Mouse (Mus musculus): ENCODE results near the gene Actn2. TPM values are rescaled to one million over a fixed set of nuclear protein-coding genes. Genes with fewer than 3 reads are reported as not detected.
A peak's percentile ranks its signal among the peaks of the same experiment; 100 is the strongest.

Gene Actn2
- polyA plus RNA-seq, 1 experiment from 2014 or later, result 1.2 TPM

GRCm38 (mm10) chr13:12274721-12275120 lies 65.8 kb downstream of the Actn2 start:
- no peak overlapping the region for H3K4me2 ChIP-seq (replicated peaks)
- H3K4me3 ChIP-seq, result no peak overlapping the region
- H3K9me3 ChIP-seq, result no peaks in the 10 kb centered on the region
- no peak overlapping the region for H3K27ac ChIP-seq (replicated peaks)
- no peaks in the 10 kb centered on the region for H3K36me3 ChIP-seq
- no peaks in the 10 kb centered on the region for H3K27me3 ChIP-seq
- no peak for ATAC-seq (ENCODE audit: low FRiP score, low read depth)
- H3K4me1 ChIP-seq, result no peaks in the 10 kb centered on the region
- H3K9ac ChIP-seq (replicated peaks), result no peak overlapping the region
- 71% methylated on average over 6 of the region's 6 CpGs for WGBS

DNA sequence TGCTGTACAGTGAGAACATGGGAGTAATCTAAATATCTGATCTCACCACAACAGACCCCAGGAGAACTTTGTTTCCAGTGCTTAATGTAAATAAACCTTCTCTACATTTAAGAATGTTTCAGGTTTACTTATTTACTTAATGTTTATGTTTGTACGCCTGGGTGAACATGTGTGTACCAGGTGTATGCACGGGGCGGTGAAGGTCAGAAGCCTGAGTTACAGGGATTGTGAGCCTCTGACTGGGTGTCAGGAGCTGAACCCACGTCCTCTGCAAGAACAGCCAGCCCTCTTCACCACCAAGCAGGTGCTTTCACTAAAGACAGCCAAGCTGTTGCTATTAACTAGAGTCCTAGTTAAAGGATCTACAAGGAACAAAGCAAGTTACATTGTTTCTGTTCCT lies 66.3 kb downstream of the Actn2 start:
- Histone ChIP-seq H3K4me2 (replicated peaks) (no peak overlapping the region), H3K36me3 (no peaks in the 10 kb centered on the region), H3K27me3 (no peaks in the 10 kb centered on the region), H3K4me1 (no peaks in the 10 kb centered on the region), H3K4me3 (no peak overlapping the region), H3K9me3 (no peaks in the 10 kb centered on the region), H3K9ac (replicated peaks) (no peak overlapping the region), H3K27ac (replicated peaks) (no peak overlapping the region)
- WGBS, result 82% methylated on average over 4 of the region's 4 CpGs
- ATAC-seq (ENCODE audit: low FRiP score, low read depth), result no peak

DNA sequence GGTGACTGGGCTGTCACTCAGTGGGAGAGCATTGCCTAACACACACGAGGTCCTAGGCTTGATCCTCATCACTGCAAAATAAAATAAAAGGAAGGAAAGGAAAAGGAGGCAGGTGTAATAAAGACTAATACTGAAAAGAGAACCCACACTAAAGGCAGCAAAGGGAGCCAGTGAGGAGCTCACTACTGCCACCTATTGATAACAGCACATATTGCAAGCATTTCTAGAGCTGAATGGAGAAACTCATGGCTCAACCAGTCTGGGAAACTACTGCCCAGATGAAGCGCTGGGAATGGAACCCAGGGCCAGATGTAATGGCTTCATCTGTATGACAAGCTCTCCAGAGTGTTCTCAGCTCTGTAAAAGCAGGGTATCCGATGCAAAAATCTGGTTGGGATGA lies 67.6 kb downstream of the Actn2 start:
- no peaks in the 10 kb centered on the region for H3K4me1 ChIP-seq
- no peaks in the 10 kb centered on the region for H3K9me3 ChIP-seq
- no peaks in the 10 kb centered on the region for H3K36me3 ChIP-seq
- no peak overlapping the region for H3K4me3 ChIP-seq
- H3K27me3 ChIP-seq, result no peaks in the 10 kb centered on the region
- 52% methylated on average over 3 of the region's 3 CpGs for WGBS
- no peak for ATAC-seq (ENCODE audit: low FRiP score, low read depth)
- H3K4me2 ChIP-seq (replicated peaks), result no peak overlapping the region
- no peak overlapping the region for H3K27ac ChIP-seq (replicated peaks)
- no peak overlapping the region for H3K9ac ChIP-seq (replicated peaks)

DNA sequence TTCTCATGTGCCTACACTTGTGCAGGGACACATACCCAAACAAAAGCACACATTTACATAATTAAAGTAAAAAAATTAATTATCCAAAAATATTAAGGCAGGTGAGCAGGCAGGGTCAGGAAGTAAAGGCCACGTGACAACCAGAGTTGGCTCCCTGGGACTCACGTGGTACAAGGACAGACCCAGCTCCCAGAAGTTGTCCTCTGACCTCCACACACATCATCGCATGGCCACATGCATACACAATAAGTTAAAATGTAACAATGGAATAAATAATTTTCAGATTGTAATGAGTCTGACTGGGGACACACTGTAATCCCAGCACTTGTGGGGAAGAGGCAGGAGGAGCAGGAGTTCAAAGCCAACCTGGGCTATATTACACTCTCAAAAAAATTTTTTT lies 72.6 kb downstream of the Actn2 start:
- no peaks in the 10 kb centered on the region for H3K9me3 ChIP-seq
- no peaks in the 10 kb centered on the region for H3K27me3 ChIP-seq
- no peak overlapping the region for H3K4me2 ChIP-seq (replicated peaks)
- H3K27ac ChIP-seq (replicated peaks), result no peak overlapping the region
- 92% methylated on average over 3 of the region's 3 CpGs for WGBS
- no peak overlapping the region for H3K4me3 ChIP-seq
- no peaks in the 10 kb centered on the region for H3K4me1 ChIP-seq
- no peaks in the 10 kb centered on the region for H3K36me3 ChIP-seq
- H3K9ac ChIP-seq (replicated peaks), result no peak overlapping the region
- ATAC-seq (ENCODE audit: low FRiP score, low read depth), result no peak

DNA sequence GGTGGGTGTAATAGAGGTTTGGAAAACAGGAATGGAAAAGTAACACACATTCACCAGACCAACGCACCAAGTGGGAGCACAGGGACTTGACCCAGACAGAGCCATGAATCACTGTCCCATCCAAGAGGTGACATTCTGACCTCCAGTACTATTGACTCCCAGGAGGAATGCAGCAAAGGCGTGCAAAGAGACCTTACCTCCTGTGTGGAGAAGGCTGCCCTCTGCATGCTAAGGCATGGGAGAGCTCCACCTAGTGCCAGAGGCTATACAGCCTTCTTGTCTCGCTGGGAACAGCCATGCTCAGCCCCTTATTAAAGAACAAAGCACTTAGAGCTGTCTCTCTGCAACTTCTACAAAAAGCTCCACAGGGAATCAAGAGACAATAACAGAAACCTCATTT lies 73.5 kb downstream of the Actn2 start:
- Histone ChIP-seq H3K4me3 (no peak overlapping the region), H3K27me3 (no peaks in the 10 kb centered on the region), H3K9ac (replicated peaks) (no peak overlapping the region), H3K36me3 (no peaks in the 10 kb centered on the region), H3K27ac (replicated peaks) (no peak overlapping the region), H3K4me2 (replicated peaks) (no peak overlapping the region), H3K4me1 (no peaks in the 10 kb centered on the region), H3K9me3 (no peaks in the 10 kb centered on the region)
- no peak for ATAC-seq (ENCODE audit: low FRiP score, low read depth)
- 71% methylated on average over 3 of the region's 3 CpGs for WGBS

DNA sequence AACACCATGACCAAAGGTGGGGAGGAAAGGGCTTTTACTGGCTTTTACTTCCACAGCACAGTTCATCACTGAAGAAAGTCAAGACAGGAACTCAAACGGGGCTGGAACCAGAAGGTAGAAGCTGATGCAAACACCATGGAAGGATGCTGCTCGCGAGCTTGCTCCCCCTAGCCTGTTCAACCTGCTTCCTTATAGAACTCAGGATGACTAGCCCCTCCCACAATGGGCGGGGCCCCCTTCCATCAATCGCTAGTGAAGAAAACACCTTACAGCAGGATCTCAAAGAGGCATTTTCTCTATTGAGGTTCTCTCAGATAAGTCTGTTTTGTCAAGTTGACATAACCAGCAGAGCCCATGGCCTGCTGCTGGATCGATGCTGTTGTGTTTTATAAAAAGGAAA lies 76.6 kb downstream of the Actn2 start:
- Histone ChIP-seq H3K9me3 (peaks cover 5% of the 10 kb centered on the region; the same call in 1 of the 2 replicates), H3K27me3 (no peaks in the 10 kb centered on the region), H3K4me1 (no peaks in the 10 kb centered on the region), H3K4me3 (no peak overlapping the region), H3K4me2 (replicated peaks) (no peak overlapping the region), H3K9ac (replicated peaks) (no peak overlapping the region), H3K27ac (replicated peaks) (no peak overlapping the region), H3K36me3 (no peaks in the 10 kb centered on the region)
- ATAC-seq (ENCODE audit: low FRiP score, low read depth), result no peak
- 77% methylated on average over 6 of the region's 6 CpGs for WGBS

DNA sequence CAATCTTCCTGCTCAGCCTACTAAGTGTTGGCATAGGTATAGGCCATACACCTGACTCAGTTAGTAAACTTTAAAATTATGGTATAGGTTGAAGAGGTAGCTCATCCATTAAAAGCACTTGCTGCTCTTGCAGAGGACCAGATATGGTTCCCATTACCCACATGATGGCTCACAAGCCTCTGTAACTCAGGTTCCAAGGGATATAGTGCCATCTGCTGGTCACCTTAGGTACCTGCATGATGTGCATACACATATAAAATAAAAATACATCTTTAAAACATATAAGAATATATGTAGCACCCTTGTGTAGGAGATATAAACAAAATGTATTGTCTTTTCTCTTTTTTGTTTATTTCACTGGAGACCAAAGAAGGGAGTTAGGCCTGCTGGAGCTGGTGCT lies 79.1 kb downstream of the Actn2 start:
- Histone ChIP-seq H3K4me1 (peaks cover 8% of the 10 kb centered on the region), H3K9ac (replicated peaks) (no peak overlapping the region), H3K9me3 (peaks cover 5% of the 10 kb centered on the region; the same call in 1 of the 2 replicates), H3K4me2 (replicated peaks) (no peak overlapping the region), H3K4me3 (no peak overlapping the region), H3K27me3 (no peaks in the 10 kb centered on the region), H3K36me3 (no peaks in the 10 kb centered on the region), H3K27ac (replicated peaks) (no peak overlapping the region)
- ATAC-seq (ENCODE audit: low FRiP score, low read depth), result no peak

GRCm38 (mm10) chr13:12257391-12258380 lies 82.9 kb downstream of the Actn2 start, which contains the start of gene Mtr:
TSS of gene Mtr (minus strand) at chr13:12258113.
- Histone ChIP-seq H3K4me1 (peaks cover 13% of the 10 kb centered on the region), H3K27me3 (no peaks in the 10 kb centered on the region), H3K9ac (replicated peaks) (peak within 1 kb of the TSS; percentile 72), H3K36me3 (no peaks in the 10 kb centered on the region; the same call in 1 of the 2 replicates), H3K27ac (replicated peaks) (peak within 1 kb of the TSS; percentile 86), H3K9me3 (peaks cover 5% of the 10 kb centered on the region; the same call in 1 of the 2 replicates), H3K4me3 (peak within 1 kb of the TSS; percentile 76), H3K4me2 (replicated peaks) (peak within 1 kb of the TSS; percentile 67)
- peak; percentile 100 for ATAC-seq (ENCODE audit: low FRiP score, low read depth)
- WGBS, result under 1% methylated on average over 69 of the region's 69 CpGs

DNA sequence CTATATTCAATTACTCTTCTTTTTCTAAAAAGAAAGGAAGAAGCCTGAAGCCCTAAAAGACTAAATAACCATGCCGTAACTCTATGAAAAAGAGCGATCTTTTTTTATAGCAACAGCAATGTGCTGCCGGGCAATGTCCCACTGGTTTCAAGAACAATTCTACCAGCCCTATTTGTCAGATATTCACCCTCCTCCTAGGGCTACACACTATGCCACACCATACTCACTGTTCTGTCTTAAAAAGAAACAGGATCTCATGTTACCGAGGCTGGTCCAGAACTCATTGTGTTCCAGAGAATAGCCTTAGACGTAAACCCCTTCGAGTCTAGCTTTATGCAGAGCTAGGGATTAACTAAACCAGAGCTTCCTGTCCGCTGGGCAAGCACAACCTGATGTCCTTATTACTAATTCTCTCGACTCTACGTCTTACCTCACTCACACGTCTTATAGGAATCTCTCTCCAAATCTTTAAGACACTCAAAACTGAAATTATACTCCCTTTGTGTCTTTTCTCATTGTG lies 83.6 kb downstream of the Actn2 start:
- Histone ChIP-seq H3K9ac (replicated peaks) (peak overlapping the region; percentile 72), H3K27ac (replicated peaks) (no peak overlapping the region), H3K4me1 (peaks cover 13% of the 10 kb centered on the region), H3K9me3 (peaks cover 5% of the 10 kb centered on the region; the same call in 1 of the 2 replicates), H3K4me3 (peak overlapping the region; percentile 76), H3K27me3 (no peaks in the 10 kb centered on the region), H3K4me2 (replicated peaks) (peak overlapping the region; percentile 67), H3K36me3 (no peaks in the 10 kb centered on the region; the same call in 1 of the 2 replicates)
- WGBS, result 10% methylated on average over 10 of the region's 10 CpGs
- ATAC-seq (ENCODE audit: low FRiP score, low read depth), result no peak

GRCm38 (mm10) chr13:12255911-12256705 lies 84.5 kb downstream of the Actn2 start:
- peak overlapping the region; percentile 76 for H3K4me3 ChIP-seq
- H3K36me3 ChIP-seq, result peaks cover 4% of the 10 kb centered on the region; the same call in 1 of the 2 replicates
- peaks cover 13% of the 10 kb centered on the region for H3K4me1 ChIP-seq
- H3K27me3 ChIP-seq, result no peaks in the 10 kb centered on the region
- H3K9ac ChIP-seq (replicated peaks), result no peak overlapping the region
- WGBS, result 78% methylated on average over 3 of the region's 3 CpGs
- peak overlapping the region; percentile 67 for H3K4me2 ChIP-seq (replicated peaks)
- ATAC-seq (ENCODE audit: low FRiP score, low read depth), result no peak
- H3K9me3 ChIP-seq, result peaks cover 5% of the 10 kb centered on the region; the same call in 1 of the 2 replicates
- H3K27ac ChIP-seq (replicated peaks), result no peak overlapping the region

DNA sequence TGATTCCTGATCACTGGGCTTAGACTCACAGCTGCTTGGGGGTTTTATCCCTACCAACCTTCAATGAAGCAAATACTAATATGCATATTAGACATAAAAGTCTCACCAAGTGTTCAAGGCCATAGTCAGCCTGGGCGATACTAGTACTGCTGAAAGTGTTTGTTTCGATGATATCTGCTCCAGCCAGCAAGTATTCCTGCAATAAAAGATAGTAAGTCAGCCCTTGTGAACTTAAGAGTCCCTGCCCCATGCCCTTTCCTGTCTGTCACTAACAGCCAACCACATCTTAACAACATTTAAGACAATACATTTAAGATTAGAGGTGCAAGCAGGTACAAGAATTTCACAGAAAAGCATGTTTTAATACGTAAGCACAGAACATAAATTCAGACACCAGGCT lies 90.1 kb downstream of the Actn2 start:
- Histone ChIP-seq H3K4me1 (no peaks in the 10 kb centered on the region), H3K27ac (replicated peaks) (no peak overlapping the region), H3K36me3 (peaks cover 39% of the 10 kb centered on the region), H3K4me2 (replicated peaks) (no peak overlapping the region), H3K27me3 (no peaks in the 10 kb centered on the region), H3K9me3 (no peaks in the 10 kb centered on the region), H3K9ac (replicated peaks) (no peak overlapping the region), H3K4me3 (no peak overlapping the region)
- WGBS, result 96% methylated on average over 3 of the region's 3 CpGs
- ATAC-seq (ENCODE audit: low FRiP score, low read depth), result no peak
